Mouse (Mus musculus) MEL-GATA-1-ER (cell line): ENCODE measurements around the gene Gm8247.
"Not testable (repeated sequence)": the region's sequence is repeated elsewhere in the genome, so short reads cannot be mapped to it uniquely, and the experiment has no call there.

Source experiments
- DNase-seq: peaks from one replicate; pipeline ENCODE4 v3.0.0-alpha.2; 2012; ENCODE audit warnings: low read depth; ENCODE audit errors: extremely low read depth

Gm8247 gene

DNA sequence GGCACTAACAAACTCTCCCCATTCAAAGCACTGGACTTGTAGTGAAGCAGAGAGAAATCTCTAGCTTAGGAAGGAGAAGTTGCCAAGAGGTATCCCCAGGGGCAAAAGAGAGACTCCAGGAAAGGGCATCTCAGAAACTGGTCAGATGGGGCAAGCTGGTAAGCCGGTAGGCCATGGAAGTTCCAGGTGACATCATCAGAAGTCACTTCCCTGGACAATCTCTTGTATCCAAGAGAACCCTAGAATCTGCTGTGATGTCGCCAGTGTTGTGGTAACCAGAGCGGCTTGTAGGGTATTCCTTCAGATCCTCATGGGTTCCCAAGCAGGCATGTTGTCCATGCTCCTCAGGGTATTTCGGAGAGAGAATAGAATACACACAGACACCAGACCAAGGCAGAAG, at the start of gene Gm8247:
TSS of gene Gm8247 (plus strand) at position 301 of the 400 bp plus-strand sequence.
- DNase-seq: not testable (repeated sequence)

DNA sequence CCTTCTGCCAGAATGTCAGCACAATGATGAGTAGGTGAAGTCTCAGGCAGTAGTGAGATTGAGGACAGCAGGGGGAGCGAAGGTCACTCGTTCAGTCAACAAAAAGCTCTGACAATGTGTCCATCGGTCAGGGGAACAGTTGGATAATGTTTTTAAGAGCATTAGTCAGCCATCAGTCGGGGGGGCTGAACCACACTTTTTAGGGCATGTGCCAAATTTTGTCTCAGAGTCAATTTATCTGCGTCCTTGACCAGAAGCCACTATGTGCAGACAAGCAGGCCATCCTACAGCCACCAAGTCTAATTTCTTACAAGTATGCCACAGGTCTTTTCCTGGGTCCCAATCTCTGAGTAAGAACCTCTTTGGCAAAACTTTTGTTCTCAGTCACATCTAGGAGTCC, 35.0 kb upstream of the Gm8247 start:
- DNase-seq: not testable (repeated sequence)

- DNase-seq: not testable (repeated sequence)
Observed at GRCm38 (mm10) chr14:44591765-44592164, 8.8 kb downstream of the Gm8247 start.

DNA sequence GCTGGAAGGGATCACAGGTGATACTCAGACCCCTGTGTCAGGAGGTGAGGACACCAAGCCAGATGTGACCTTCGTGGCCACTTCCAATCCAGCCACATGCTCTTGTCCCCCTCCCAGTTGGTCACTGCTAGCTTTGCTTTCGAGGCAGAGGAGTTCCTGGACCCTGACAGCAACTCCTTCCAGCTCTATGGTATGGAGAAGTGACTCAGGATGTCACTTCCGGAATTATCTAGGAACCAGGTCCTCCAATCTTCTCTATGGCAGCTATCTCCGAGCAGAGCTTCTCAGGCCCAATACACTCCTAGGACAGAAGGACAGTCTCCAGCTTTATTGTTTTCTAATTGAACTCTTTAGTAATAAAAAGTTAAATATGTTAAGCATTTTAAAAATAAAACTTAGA, 44.8 kb downstream of the Gm8247 start, which contains the start of gene Gm5624:
TSS of gene Gm5624 (minus strand) at position 202 of the 400 bp plus-strand sequence.
- DNase-seq: not testable (repeated sequence)
